In the genomic region with DNA sequence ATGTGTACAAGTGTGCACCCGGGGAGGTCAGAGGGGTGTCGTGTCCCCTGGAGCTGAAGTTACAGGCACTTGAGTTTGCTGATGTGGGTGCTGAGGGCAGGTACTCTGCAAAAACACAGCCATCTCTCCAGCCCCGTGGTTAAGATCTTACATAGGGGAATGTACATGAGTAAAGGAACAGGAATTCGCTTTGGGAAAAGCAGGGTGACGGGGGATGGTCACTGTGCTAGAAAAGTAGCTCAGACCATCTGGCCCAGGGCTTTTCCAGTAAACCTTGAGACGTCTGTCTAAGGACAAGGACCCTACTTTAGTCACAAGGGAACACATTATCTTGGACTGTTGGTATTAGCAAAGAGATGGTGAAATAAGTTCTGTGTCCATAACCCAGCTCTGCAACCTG, we compare ENCODE assay signal across 22 mouse cellular contexts. TPM values are rescaled to one million over a fixed set of nuclear protein-coding genes. Genes with fewer than 3 reads are reported as not detected.
"Had no signal": no experiment of that assay in that cellular context is flagged by ENCODE, and none has a peak within 500 bp of the region (broad histone marks: within the 10 kb centered on the region; RNA-seq: fewer than 3 reads in every experiment).

No protein-coding gene starts in this region.

- H3K4me3 ChIP-seq: limb, embryonic 15.5 days; liver, embryonic 12.5 days; midbrain, embryonic 10.5 days; midbrain, embryonic 15.5 days had no signal

- H3K9me3 ChIP-seq: limb, embryonic 15.5 days; liver, embryonic 12.5 days; midbrain, embryonic 10.5 days; midbrain, embryonic 15.5 days had no signal

- H3K9ac ChIP-seq: limb, embryonic 15.5 days; liver, embryonic 12.5 days; lung, embryonic 14.5 days; midbrain, embryonic 15.5 days had no signal

- ATAC-seq: liver, embryonic 12.5 days; midbrain, embryonic 15.5 days had no signal

- DNase-seq: kidney, postnatal 36 days; layer of hippocampus, adult 9-11 months; layer of hippocampus, postnatal 36 days; lung, embryonic 14.5 days; lung, postnatal 4 days; right cerebral cortex, postnatal 14 days; thymus, postnatal 36 days had no signal

- H3K27ac ChIP-seq: kidney, postnatal 0 days; limb, embryonic 15.5 days; liver, embryonic 12.5 days; midbrain, embryonic 10.5 days; midbrain, embryonic 15.5 days had no signal

- H3K4me2 ChIP-seq: limb, embryonic 15.5 days; liver, embryonic 12.5 days; lung, embryonic 14.5 days; midbrain, embryonic 15.5 days had no signal

- H3K36me3 ChIP-seq: limb, embryonic 15.5 days; midbrain, embryonic 15.5 days had no signal

- H3K27me3 ChIP-seq: limb, embryonic 15.5 days; liver, embryonic 12.5 days; midbrain, embryonic 15.5 days had no signal

RNA-seq across cellular contexts. Expression of a gene that starts 31.6 kb away (rescaled TPM):
- total RNA-seq: layer of hippocampus, adult 18-20 months; layer of hippocampus, postnatal 36 days; left cerebral cortex, adult 8-10 months; left cerebral cortex, postnatal 25 days; megakaryocyte, adult 5-6 weeks had no signal
- polyA plus RNA-seq: kidney, postnatal 0 days; limb, embryonic 11.5 days; limb, embryonic 15.5 days; liver, embryonic 12.5 days; liver, embryonic 16.5 days; lung, embryonic 14.5 days; midbrain, embryonic 10.5 days; midbrain, embryonic 15.5 days; neural tube, embryonic 14.5 days; small intestine, adult 2 months; stomach, embryonic 16.5 days; thymus, postnatal 0 days had no signal

RNA-seq across cellular contexts. Expression of a gene that starts 47.0 kb away (rescaled TPM):
- total RNA-seq: layer of hippocampus, adult 18-20 months; layer of hippocampus, postnatal 36 days; left cerebral cortex, adult 8-10 months; left cerebral cortex, postnatal 25 days; megakaryocyte, adult 5-6 weeks had no signal
- polyA plus RNA-seq: kidney, postnatal 0 days; limb, embryonic 11.5 days; limb, embryonic 15.5 days; liver, embryonic 12.5 days; liver, embryonic 16.5 days; lung, embryonic 14.5 days; midbrain, embryonic 10.5 days; midbrain, embryonic 15.5 days; neural tube, embryonic 14.5 days; small intestine, adult 2 months; stomach, embryonic 16.5 days had no signal
